ENCODE assay signal across 13 mouse cellular contexts in genomic region chr19:38973666-38974065, GRCm38 (mm10). TPM values are rescaled to one million over a fixed set of nuclear protein-coding genes. Genes with fewer than 3 reads are reported as not detected.
A peak's percentile ranks its signal among the peaks of the same experiment; 100 is the strongest.
DNase-seq lines count a peak whose midpoint lies in the region; ATAC-seq and TF ChIP-seq lines count a peak whose summit lies in the region.
"Had no signal": no experiment of that assay in that cellular context is flagged by ENCODE, and none has a peak within 500 bp of the region (broad histone marks: within the 10 kb centered on the region; RNA-seq: fewer than 3 reads in every experiment).

No protein-coding gene starts in this region.

- H3K9me3 ChIP-seq in kidney, embryonic 15.5 days (replicated peaks) = no peaks in the 10 kb centered on the region
- no peaks in the 10 kb centered on the region for H3K9me3 ChIP-seq in MEL (replicated peaks; ENCODE audit: insufficient read depth, low read length)
- H3K9me3 ChIP-seq: forebrain, embryonic 10.5 days; heart, embryonic 12.5 days had no signal

- no peak overlapping the region for H3K9ac ChIP-seq in kidney, embryonic 15.5 days
- no peak overlapping the region for H3K9ac ChIP-seq in MEL (ENCODE audit: control insufficient read depth, low read depth, low read length, poor library complexity, severe bottlenecking)
- H3K9ac ChIP-seq: heart, embryonic 12.5 days had no signal

- ATAC-seq in kidney, embryonic 15.5 days (replicated peaks; ENCODE audit: low FRiP score) = peak; percentile 33; the same call in 1 of the 2 replicates
- no peak for ATAC-seq in inflammation-experienced regulatory T-cells, adult 6 months

- 68% methylated on average over 7 of the region's 7 CpGs for WGBS in kidney, embryonic 15.5 days

- TF ChIP-seq EP300 in MEL (IDR thresholded peaks at IDR 0.05; ENCODE audit: low read depth in 1 of 2, low read length in 2 of 2) = no peak

- H3K27ac ChIP-seq in kidney, embryonic 15.5 days = no peak overlapping the region
- no peak overlapping the region for H3K27ac ChIP-seq in MEL (ENCODE audit: control insufficient read depth, low read depth, low read length)
- H3K27ac ChIP-seq: forebrain, embryonic 10.5 days had no signal

- no peak for TF ChIP-seq RAD21 in MEL (IDR thresholded peaks at IDR 0.05; ENCODE audit: low read depth, low read length)

- no peaks in the 10 kb centered on the region for H3K4me1 ChIP-seq in kidney, embryonic 15.5 days
- H3K4me1 ChIP-seq in MEL (ENCODE audit: control insufficient read depth in 1 of 2, insufficient read depth in 2 of 2, low read length in 2 of 2) = no peaks in the 10 kb centered on the region
- H3K4me1 ChIP-seq: forebrain, embryonic 10.5 days; heart, embryonic 12.5 days had no signal

- no peaks in the 10 kb centered on the region for H3K27me3 ChIP-seq in kidney, embryonic 15.5 days
- no peaks in the 10 kb centered on the region for H3K27me3 ChIP-seq in MEL (ENCODE audit: control insufficient read depth in 1 of 2, insufficient read depth in 2 of 2, low read length in 2 of 2)
- H3K27me3 ChIP-seq: heart, embryonic 12.5 days had no signal

- no peaks in the 10 kb centered on the region for H3K79me2 ChIP-seq in MEL (ENCODE audit: control insufficient read depth, insufficient read depth, low read length, poor library complexity)

- H3K4me3 ChIP-seq in kidney, embryonic 15.5 days (replicated peaks) = no peak overlapping the region
- no peak overlapping the region for H3K4me3 ChIP-seq in MEL (ENCODE audit: control insufficient read depth in 1 of 2, insufficient read depth in 1 of 2, low read depth in 2 of 2, low read length in 2 of 2)
- H3K4me3 ChIP-seq: forebrain, embryonic 10.5 days; heart, embryonic 12.5 days had no signal

- TF ChIP-seq POLR2A in MEL (IDR thresholded peaks at IDR 0.05; ENCODE audit: control insufficient read depth in 1 of 2, insufficient read depth in 1 of 2, low read depth in 1 of 2, low read length in 2 of 2, poor library complexity in 1 of 2) = 0 out of 4 replicates have a peak, but pooled peaks of 1 of the 2 experiments have one; percentile 45

- no peak overlapping the region for H3K4me2 ChIP-seq in kidney, embryonic 15.5 days
- H3K4me2 ChIP-seq: heart, embryonic 12.5 days had no signal

- TF ChIP-seq CTCF in MEL (IDR thresholded peaks at IDR 0.05 in 2 of 3, conservative IDR thresholded peaks at IDR 0.05 in 1 of 3; ENCODE audit: control insufficient read depth in 1 of 3, insufficient read depth in 1 of 3, low read depth in 2 of 3, low read length in 3 of 3, poor library complexity in 1 of 3, severe bottlenecking in 1 of 3) = no peak

- H3K36me3 ChIP-seq in kidney, embryonic 15.5 days = peaks cover 26% of the 10 kb centered on the region
- peaks cover 0 to 12% of the 10 kb centered on the region in 2 experiments; a peak in 2 of 4 replicates for H3K36me3 ChIP-seq in MEL (ENCODE audit: control insufficient read depth in 1 of 2, insufficient read depth in 2 of 2, low read length in 2 of 2)

- DNase-seq in kidney, adult 9 months = no peak
- DNase-seq in 3134 (ENCODE audit: extremely low read depth, insufficient read length, low spot score) = peak; percentile 55
- peak; percentile 58 for DNase-seq in MEL (ENCODE audit: low read depth, low spot score)
- peak; percentile 56 for DNase-seq in fibroblast of lung, adult 2 months (ENCODE audit: low read depth)
- DNase-seq in natural killer cell, adult 2 months (ENCODE audit: low spot score in 2 of 2) = no peak
- no peak for DNase-seq in cerebellum, adult 9-11 months
- DNase-seq: cerebellum, adult 8-10 months; kidney, adult 8-10 months; left cerebral cortex, postnatal 4 days had no signal

TF ChIP-seq in MEL, 35 proteins besides CTCF, POLR2A, EP300 and RAD21:
- TF ChIP-seq ZMIZ1 (IDR thresholded peaks at IDR 0.05; ENCODE audit: low read depth, low read length) (0 out of 2 replicates have a peak, but pooled peaks have one; percentile 33), RCOR1 (IDR thresholded peaks at IDR 0.05; ENCODE audit: low read depth, low read length) (no peak), ZNF384 (IDR thresholded peaks at IDR 0.05; ENCODE audit: low read depth, low read length) (0 out of 2 replicates have a peak, but pooled peaks have one; percentile 8), TBP (IDR thresholded peaks at IDR 0.05; ENCODE audit: low read depth, low read length) (0 out of 2 replicates have a peak, but pooled peaks have one; percentile 22), POLR2AphosphoS2 (IDR thresholded peaks at IDR 0.05; ENCODE audit: low read length) (0 out of 2 replicates have a peak, but pooled peaks have one; percentile 50)

RNA-seq across cellular contexts. Expression of gene Cyp2c55, which starts 33.2 kb away (rescaled TPM):
- polyA plus RNA-seq in kidney, embryonic 15.5 days (2015; fragmentation: Nextera tagmentation; extraction: Ambion mirVana) = 0.08 TPM in 1 of 2 replicates, not detected in the other
- not detected in 2 replicates for total RNA-seq in MEL (2012; rRNA removed)
- not detected for polyA plus RNA-seq in MEL (2012; ENCODE audit: insufficient read depth in 1 of 2, insufficient read length in 2 of 2, low read depth in 1 of 2, low replicate concordance in 2 of 2, missing spikeins in 1 of 2)
- polyA plus RNA-seq in inflammation-experienced regulatory T-cells, adult 6 months (2017; shearing (Covaris generic)) = not detected
- polyA plus RNA-seq: forebrain, embryonic 10.5 days; heart, embryonic 12.5 days had no signal

RNA-seq across cellular contexts. Expression of gene Hells, which starts 43.0 kb away (rescaled TPM):
- polyA plus RNA-seq in kidney, embryonic 15.5 days (2015; fragmentation: Nextera tagmentation; extraction: Ambion mirVana) = 53.6 and 56.9 TPM in 2 replicates
- 56.3 and 56.8 TPM in 2 replicates for total RNA-seq in MEL (2012; rRNA removed)
- polyA plus RNA-seq in MEL (2012; ENCODE audit: insufficient read depth in 1 of 2, insufficient read length in 2 of 2, low read depth in 1 of 2, low replicate concordance in 2 of 2, missing spikeins in 1 of 2) = 100 to 1,000 TPM in 1 of 2 experiments, not detected in 1; 159 TPM
- 10 to 100 TPM; 15.6 to 92.7 (median 18.5) TPM for polyA plus RNA-seq in inflammation-experienced regulatory T-cells, adult 6 months (2017; shearing (Covaris generic))

Comparison
In these comparisons a context has a peak if more than half of its experiments do, and no peak if none do; other contexts are left out.
1. DNase-seq: peak in 3134 (single experiment), MEL (single experiment) and fibroblast of lung, adult 2 months (single experiment); none in kidney, adult 9 months (single experiment), natural killer cell, adult 2 months (0 of 2) and cerebellum, adult 9-11 months (single experiment).